Comparison of ENCODE assay signal across 8 mouse cellular contexts in the genomic region with DNA sequence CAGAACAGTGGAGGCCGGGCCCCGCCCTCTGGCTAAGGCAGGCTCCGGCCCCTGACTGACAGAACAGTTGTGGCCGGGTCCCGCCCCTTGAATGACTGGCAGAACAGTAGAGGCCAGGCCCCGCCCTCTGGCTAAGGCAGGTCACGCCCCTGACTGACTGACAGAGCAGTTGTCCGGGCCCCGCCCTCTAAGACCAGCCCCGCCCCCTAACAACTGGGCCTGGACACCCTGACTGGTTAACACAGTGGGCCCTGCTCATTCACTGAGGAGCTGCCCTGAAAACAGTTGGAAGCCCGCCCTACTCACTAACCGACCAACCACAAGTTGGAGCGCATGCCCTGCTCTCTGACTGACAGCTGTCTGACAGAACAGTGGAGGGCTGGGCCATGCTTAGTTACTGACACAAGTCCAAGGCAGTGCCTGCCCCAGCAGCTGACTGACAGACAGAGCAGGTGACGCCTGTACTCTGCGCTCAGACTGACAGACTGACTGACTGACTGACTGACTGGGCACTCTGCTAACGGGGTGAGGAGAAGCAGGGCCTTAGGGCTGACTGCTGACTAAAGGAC. TPM values are rescaled to one million over a fixed set of nuclear protein-coding genes. Genes with fewer than 3 reads are reported as not detected.
DNase-seq lines count a peak whose midpoint lies in the region.

No protein-coding gene starts in this region.

- DNase-seq in B cell, adult 2 months = peak; percentile 63 to 67
- DNase-seq in adrenal gland, adult 2 months = peak; percentile 94
- DNase-seq in fat pad, adult 2 months (ENCODE audit: extremely low read depth, low read depth, low spot score) = peak; percentile 52
- peak; percentile 62 to 66 for DNase-seq in heart, postnatal 10 days
- peak; percentile 79 to 86 for DNase-seq in kidney, postnatal 4 days
- peak; percentile 71 for DNase-seq in lung, postnatal 14 days
- DNase-seq in retina, postnatal 1 day = peak; percentile 95
- DNase-seq in left cerebral cortex, adult 18-20 months (ENCODE audit: low spot score in 2 of 2) = no peak

- intact Hi-C loops in heart, postnatal 10 days (cut with DNase I) = no loop called here

RNA-seq across cellular contexts. Expression of gene 2900026A02Rik, which starts 56.1 kb away (rescaled TPM):
- 10 to 100 TPM; 11.5 to 17.8 TPM for total RNA-seq in adrenal gland, adult 2 months (2021)
- 11.0 and 12.4 TPM in 2 replicates for polyA plus RNA-seq in adrenal gland, adult 2 months (2012; rRNA removed)
- total RNA-seq in heart, postnatal 10 days (2021) = 10 to 100 TPM; 46.9 to 51.4 TPM
- 10 to 100 TPM; 37.3 to 39.1 TPM for total RNA-seq in left cerebral cortex, adult 18-20 months (2021)

Comparison
In these comparisons a context has a peak if more than half of its experiments do, and no peak if none do; other contexts are left out.
1. DNase-seq: peak in B cell, adult 2 months (2 of 2), adrenal gland, adult 2 months (single experiment), fat pad, adult 2 months (single experiment), heart, postnatal 10 days (2 of 2), kidney, postnatal 4 days (2 of 2), lung, postnatal 14 days (single experiment) and retina, postnatal 1 day (single experiment); none in left cerebral cortex, adult 18-20 months (0 of 2).